Mouse (Mus musculus) midbrain, embryonic 12.5 days (tissue): ENCODE results near the gene Utp20. TPM values are rescaled to one million over a fixed set of nuclear protein-coding genes. Genes with fewer than 3 reads are reported as not detected.
A peak's percentile ranks its signal among the peaks of the same experiment; 100 is the strongest.

ENCODE experiments used
- ATAC-seq: fragments of 200-750 bp; cut with Nextera tagmentation; 2 replicates; pipeline ENCODE4 v1.8.0; 2017; ENCODE audit warnings: low read depth, moderate TSS enrichment, moderate library complexity; ENCODE audit not compliant: low FRiP score
- H3K27ac ChIP-seq: fragments of 300-500 bp; sonication (generic); replicated peaks from 2 replicates; pipeline ENCODE4 v1.5.1; 2016; ENCODE audit warnings: mild to moderate bottlenecking
- H3K27me3 ChIP-seq: fragments of 300-500 bp; sonication (generic); 2 replicates; pipeline ENCODE4 v1.6.1; 2016; ENCODE audit warnings: mild to moderate bottlenecking
- H3K36me3 ChIP-seq: fragments of 300-500 bp; sonication (generic); 2 replicates; pipeline ENCODE4 v1.6.1; 2016
- H3K4me1 ChIP-seq: fragments of 300-500 bp; sonication (generic); 2 replicates; pipeline ENCODE4 v1.6.1; 2016
- H3K4me2 ChIP-seq: fragments of 300-500 bp; sonication (generic); replicated peaks from 2 replicates; pipeline ENCODE4 v1.6.1; 2016; ENCODE audit warnings: mild to moderate bottlenecking, moderate library complexity
- H3K4me3 ChIP-seq: fragments of 300-500 bp; sonication (generic); 2 replicates; pipeline ENCODE4 v1.5.1; 2016; ENCODE audit warnings: mild to moderate bottlenecking
- H3K9ac ChIP-seq: fragments of 300-500 bp; sonication (generic); replicated peaks from 2 replicates; pipeline ENCODE4 v1.6.1; 2016; ENCODE audit warnings: mild to moderate bottlenecking, moderate library complexity
- H3K9me3 ChIP-seq: fragments of 300-500 bp; sonication (generic); 2 replicates; pipeline ENCODE4 v1.6.1; 2016; ENCODE audit warnings: mild to moderate bottlenecking
- WGBS: fragments of 180-500 bp; shearing (Covaris S2); methylation state at CpG from one replicate; pipeline ENCODE4 v1.1.7; 2016; 5-methylcytosine and 5-hydroxymethylcytosine counted together
- polyA plus RNA-seq: library from polyadenylated mRNA; unstranded; fragments of >200 nt; fragmentation: Nextera tagmentation; extraction: Ambion mirVana; gene quantifications from 2 replicates; pipeline ENCODE4 v1.2.1, GENCODE M21; 2016

The Utp20 gene
- polyA plus RNA-seq, 1 experiment from 2014 or later, result 18.7 TPM

DNA sequence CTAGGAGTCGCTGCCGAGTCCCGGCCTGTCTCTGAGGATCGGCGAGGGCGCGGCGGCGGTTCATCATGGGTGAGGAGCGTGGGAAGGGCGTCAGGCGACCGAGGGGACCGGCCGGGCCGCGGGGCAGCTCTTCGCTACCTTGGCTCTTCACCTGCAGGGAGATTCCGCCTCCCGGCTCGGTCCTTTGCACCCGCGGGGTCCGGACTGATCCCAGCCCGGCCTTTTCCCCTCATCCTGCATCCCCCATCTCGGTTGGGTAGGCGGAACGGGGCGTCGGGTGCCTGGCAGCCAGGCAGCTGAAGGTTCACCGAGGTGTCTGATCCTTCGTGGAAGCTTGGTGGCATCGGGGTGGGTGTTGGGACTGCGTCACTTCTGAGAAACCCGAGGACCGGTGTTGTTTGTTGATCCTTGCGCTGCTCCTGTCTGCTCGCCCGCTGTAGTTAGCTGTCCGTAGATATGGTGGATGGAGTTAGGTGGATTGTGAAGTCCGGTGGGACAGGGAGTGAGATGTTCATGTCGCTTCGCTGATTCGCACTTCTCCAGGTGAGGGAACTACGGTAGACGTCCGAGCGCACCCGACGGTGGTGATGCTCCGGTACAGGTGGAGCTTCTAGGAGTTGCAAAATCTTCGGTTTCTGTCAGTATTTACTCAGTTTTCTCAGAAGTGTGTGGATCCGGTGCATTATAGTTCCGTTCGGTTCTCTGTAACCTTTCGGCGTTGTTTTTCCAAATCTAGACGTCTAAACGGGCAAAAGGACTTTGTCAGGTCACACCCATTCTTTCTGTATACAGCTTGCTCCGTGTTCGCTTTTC is 94.9 kb downstream of the Utp20 start:
- H3K27me3 ChIP-seq, result no peaks in the 10 kb centered on the region
- peak overlapping the region; percentile 93 for H3K9ac ChIP-seq
- H3K9me3 ChIP-seq, result no peaks in the 10 kb centered on the region
- peaks cover 11% of the 10 kb centered on the region for H3K4me1 ChIP-seq
- peaks cover 6% of the 10 kb centered on the region; the same call in 1 of the 2 replicates for H3K36me3 ChIP-seq
- 3% methylated on average over 61 of the region's 61 CpGs for WGBS
- H3K27ac ChIP-seq, result peak overlapping the region; percentile 64
- peak overlapping the region; percentile 95 for H3K4me3 ChIP-seq
- peak overlapping the region; percentile 93 for H3K4me2 ChIP-seq
- peak; percentile 64 for ATAC-seq

DNA sequence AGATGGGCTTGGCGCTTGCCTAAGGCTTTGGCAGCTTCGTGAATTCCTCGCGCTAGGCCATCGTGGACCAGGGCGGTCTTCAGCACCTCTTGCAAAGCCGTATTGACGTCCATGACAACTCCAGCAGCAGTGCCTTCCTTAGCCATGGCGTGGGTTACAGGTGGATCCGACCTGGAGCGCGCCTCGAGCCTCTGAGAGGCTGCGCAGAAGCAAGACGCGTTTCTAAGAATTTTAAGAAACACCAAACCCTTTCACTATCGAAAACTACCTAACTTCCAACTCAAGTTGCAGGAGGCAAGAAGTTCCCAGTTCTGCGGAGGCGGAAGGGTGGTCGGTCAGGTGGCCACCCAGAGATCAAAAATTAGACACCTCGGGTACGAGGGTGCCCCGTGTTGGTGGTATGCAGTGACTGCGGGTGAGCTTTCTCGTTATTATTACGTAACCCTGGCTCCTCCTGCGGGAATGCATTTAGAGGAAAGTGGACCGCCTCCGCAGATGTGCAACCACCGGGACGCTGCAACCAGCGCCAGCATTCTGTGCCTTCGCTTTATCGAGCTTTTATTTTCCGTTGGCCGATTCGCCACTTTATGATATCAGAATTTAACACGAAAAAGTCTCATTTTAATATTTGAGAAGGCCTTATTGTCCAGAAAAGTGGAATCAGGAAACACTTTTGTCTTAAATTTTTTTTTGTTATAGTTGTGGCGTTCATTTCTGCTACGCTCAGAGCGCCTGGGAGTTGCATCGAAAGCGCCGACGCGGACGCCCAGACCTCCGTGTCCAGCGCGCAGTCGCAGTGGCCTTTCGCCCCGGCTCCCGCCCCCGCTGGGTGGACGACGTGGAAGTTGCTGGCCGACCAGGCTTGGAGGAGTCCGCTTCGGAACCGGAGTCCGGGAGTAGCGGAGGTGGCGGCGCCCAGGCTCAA is 95.8 kb downstream of the Utp20 start, which contains the start of gene Arl1:
Gene Arl1, plus strand, starts transcription at position 288 of the 925 bp plus-strand sequence.
- no peaks in the 10 kb centered on the region for H3K27me3 ChIP-seq
- under 1% methylated on average over 65 of the region's 65 CpGs for WGBS
- H3K27ac ChIP-seq, result peak within 1 kb of the TSS; percentile 64

DNA sequence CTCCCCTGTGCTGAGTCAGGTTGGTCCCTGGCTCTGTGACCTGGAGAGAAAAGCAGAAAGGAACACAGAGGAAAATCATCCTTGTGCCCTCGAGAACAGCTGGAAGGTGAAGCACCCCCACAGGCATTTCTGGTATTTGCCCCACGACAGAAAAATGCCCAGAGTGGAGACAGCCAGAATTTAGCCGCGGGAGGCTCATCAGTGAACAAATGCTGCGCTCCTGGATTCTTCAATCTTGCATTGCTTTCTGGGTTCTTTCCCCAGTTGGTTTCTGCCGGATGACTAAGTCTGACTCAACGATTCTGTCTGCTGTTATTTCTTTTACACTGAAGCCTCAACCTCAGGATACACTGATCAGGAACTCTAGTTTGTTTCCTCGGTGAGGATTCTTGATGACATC is 98.4 kb downstream of the Utp20 start:
- Histone ChIP-seq H3K9me3 (no peaks in the 10 kb centered on the region), H3K36me3 (no peaks in the 10 kb centered on the region), H3K27ac (no peak overlapping the region), H3K4me1 (peaks cover 11% of the 10 kb centered on the region), H3K9ac (no peak overlapping the region), H3K4me2 (no peak overlapping the region), H3K27me3 (no peaks in the 10 kb centered on the region), H3K4me3 (no peak overlapping the region)
- ATAC-seq, result no peak
- 77% methylated on average over 8 of the region's 8 CpGs for whole genome bisulfite sequencing

More for the DNA sequence above, 95.8 kb downstream of the Utp20 start, which contains the start of gene Arl1:
- H3K4me2 ChIP-seq, result peak within 1 kb of the TSS; percentile 93
- ATAC-seq, result peak; percentile 93
- peak within 1 kb of the TSS; percentile 95 for H3K4me3 ChIP-seq
- peak within 1 kb of the TSS; percentile 93 for H3K9ac ChIP-seq
- H3K4me1 ChIP-seq, result peaks cover 11% of the 10 kb centered on the region
- no peaks in the 10 kb centered on the region for H3K9me3 ChIP-seq
- 0 out of 2 replicates have a peak, but pooled peaks cover under 1% of the 10 kb centered on the region for H3K36me3 ChIP-seq

DNA sequence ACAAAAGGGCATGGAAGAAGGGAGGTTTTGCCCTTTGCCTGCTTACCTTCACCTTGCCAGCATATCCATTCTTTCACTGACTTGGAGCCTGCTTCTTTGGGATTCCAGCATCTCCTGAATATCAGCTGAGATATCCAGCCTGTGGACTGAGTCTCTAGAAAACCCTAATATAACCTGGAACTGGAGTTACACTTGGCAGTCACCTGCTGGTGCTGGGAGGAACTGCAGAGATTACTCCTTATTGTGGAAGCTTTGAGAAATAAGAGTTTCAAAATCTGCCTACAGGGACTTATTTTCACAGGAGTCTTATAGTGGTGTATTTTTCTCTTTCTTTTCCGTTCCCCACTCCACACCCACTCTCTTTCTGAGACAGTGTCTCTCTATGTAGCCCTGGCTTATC is 99.5 kb downstream of the Utp20 start:
- Histone ChIP-seq H3K36me3 (no peaks in the 10 kb centered on the region), H3K9ac (no peak overlapping the region), H3K4me1 (peaks cover 7% of the 10 kb centered on the region), H3K4me2 (no peak overlapping the region), H3K27me3 (no peaks in the 10 kb centered on the region), H3K27ac (no peak overlapping the region), H3K4me3 (no peak overlapping the region), H3K9me3 (no peaks in the 10 kb centered on the region)
- WGBS, result 30% methylated on average over 1 of the region's 1 CpGs
- ATAC-seq, result no peak

DNA sequence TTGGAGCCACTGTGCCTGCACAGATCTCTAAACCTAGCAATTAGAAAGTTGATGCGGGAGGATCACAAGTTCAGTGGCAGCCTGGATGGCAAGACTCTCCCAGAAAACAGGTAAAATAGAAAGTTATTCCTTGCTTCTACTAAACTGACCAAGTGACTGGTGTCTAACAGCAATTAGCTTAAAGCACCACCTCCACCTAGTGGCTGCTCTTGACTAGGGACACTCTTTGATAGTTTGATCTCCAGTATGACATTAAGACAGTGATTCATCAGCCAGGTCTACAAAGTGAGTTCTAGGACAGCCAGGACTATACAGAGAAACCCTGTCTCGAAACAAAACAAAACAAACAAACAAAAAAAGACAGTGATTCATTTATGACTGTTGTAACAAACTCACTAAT is 101.3 kb downstream of the Utp20 start:
- Histone ChIP-seq H3K4me3 (no peak overlapping the region), H3K9ac (no peak overlapping the region), H3K4me2 (no peak overlapping the region), H3K36me3 (no peaks in the 10 kb centered on the region), H3K4me1 (peaks cover 2% of the 10 kb centered on the region), H3K27ac (no peak overlapping the region), H3K9me3 (no peaks in the 10 kb centered on the region), H3K27me3 (no peaks in the 10 kb centered on the region)
- no peak for ATAC-seq
- WGBS, result 54% methylated on average over 2 of the region's 2 CpGs

DNA sequence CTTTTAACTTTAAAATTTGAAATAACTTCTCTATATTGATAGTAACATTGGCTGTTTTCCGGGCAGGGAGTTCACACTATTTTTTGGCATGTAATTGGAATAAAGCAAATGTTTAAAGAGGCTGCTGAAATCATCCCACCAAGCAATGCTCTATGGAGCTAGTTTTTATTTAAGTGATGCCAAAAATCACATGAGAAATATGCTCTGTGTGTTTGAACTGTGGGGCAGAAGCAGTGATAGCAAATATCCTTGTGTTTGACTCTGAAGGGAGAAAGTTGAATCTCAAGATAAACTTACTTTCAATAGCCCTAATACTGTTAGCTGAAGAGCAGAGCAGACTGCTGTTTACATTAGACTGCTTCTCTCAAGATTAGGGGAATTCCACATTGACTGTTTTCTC is 107.0 kb downstream of the Utp20 start:
- no peak overlapping the region for H3K27ac ChIP-seq
- WGBS, result 85% methylated on average over 1 of the region's 1 CpGs
- H3K9ac ChIP-seq, result no peak overlapping the region
- no peak overlapping the region for H3K4me3 ChIP-seq
- ATAC-seq, result no peak
- no peaks in the 10 kb centered on the region for H3K36me3 ChIP-seq
- H3K27me3 ChIP-seq, result no peaks in the 10 kb centered on the region
- H3K9me3 ChIP-seq, result no peaks in the 10 kb centered on the region
- H3K4me2 ChIP-seq, result no peak overlapping the region
- no peaks in the 10 kb centered on the region for H3K4me1 ChIP-seq

DNA sequence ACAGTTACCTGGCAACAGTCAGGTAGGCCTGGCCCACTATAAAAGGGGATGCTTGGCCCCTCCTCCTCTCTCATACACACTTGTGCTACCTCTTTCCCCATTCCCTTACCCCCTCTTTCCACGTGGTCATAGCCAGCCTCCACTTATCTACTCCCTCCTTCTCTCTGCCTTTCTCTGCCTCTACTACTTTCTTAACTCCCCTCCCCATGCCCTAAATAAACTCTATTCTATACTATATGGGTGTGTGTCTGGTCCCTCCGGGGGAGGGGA is 108.9 kb downstream of the Utp20 start:
- ATAC-seq, result no peak
- no peak overlapping the region for H3K27ac ChIP-seq
- no peaks in the 10 kb centered on the region for H3K27me3 ChIP-seq
- H3K9me3 ChIP-seq, result no peaks in the 10 kb centered on the region
- H3K9ac ChIP-seq, result no peak overlapping the region
- no peak overlapping the region for H3K4me2 ChIP-seq
- no peaks in the 10 kb centered on the region for H3K4me1 ChIP-seq
- H3K36me3 ChIP-seq, result no peaks in the 10 kb centered on the region
- 50% methylated on average over 2 of the region's 2 CpGs for WGBS
- H3K4me3 ChIP-seq, result no peak overlapping the region

DNA sequence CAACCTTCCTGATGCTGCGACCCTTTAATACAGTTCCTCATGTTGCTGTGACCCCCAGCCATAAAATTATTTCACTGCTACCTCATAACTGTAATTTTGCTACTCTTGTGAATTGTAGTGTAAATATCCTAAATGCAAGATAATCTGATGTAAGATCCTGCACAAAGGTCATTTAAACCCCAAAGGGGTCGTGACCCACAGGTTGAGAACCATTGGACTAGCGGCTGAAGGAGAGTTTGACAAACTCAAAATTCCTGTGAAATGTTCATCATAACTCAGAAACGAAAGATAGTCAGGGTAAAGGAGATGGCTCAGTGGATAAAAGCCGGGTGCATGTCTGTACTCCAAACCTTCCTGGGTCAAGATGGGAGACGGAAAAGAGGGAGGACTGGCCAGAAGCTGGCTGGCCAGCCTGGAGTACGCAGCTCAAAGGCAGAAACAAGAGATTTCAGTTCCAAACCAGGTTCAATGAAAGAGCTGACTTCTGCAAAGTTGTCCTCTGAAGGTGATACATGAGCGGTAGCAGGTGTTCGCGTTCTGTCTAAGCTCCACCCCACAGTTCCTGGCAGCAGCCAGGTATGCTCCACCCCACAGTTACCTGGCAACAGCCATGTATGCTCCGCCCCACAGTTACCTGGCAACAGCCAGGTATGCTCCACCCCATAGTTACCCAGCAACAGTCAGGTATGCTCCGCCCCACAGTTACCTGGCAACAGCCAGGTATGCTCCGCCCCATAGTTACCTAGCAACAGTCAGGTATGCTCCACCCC is 109.4 kb downstream of the Utp20 start:
- H3K27ac ChIP-seq, result no peak overlapping the region
- no peak overlapping the region for H3K4me2 ChIP-seq
- H3K9ac ChIP-seq, result no peak overlapping the region
- no peaks in the 10 kb centered on the region for H3K4me1 ChIP-seq
- 58% methylated on average over 13 of the region's 13 CpGs for WGBS
- no peaks in the 10 kb centered on the region for H3K36me3 ChIP-seq
- H3K9me3 ChIP-seq, result no peaks in the 10 kb centered on the region
- ATAC-seq, result no peak
- no peaks in the 10 kb centered on the region for H3K27me3 ChIP-seq
- no peak overlapping the region for H3K4me3 ChIP-seq

DNA sequence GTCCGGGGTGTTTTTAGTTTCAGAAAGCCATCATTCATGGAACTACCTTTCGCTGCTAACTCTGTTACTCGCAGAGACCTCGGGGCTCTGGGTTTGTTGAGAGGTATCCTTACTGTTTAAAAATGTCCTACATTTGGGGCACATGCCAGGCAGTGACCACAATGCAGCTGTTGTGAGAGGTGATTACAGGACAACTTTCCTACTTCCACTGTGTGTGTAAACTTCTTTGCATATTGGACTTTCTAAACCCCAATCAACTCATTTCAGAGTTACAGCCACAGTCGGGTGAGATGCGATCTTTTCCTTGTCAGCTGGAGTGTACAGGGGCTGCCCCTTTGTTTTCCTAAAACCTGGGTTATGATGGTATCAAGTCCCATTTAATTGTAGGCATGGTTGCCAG is 111.0 kb downstream of the Utp20 start:
- H3K4me3 ChIP-seq, result no peak overlapping the region
- ATAC-seq, result no peak
- no peak overlapping the region for H3K9ac ChIP-seq
- no peaks in the 10 kb centered on the region for H3K36me3 ChIP-seq
- H3K27me3 ChIP-seq, result no peaks in the 10 kb centered on the region
- H3K9me3 ChIP-seq, result no peaks in the 10 kb centered on the region
- H3K27ac ChIP-seq, result no peak overlapping the region
- no peak overlapping the region for H3K4me2 ChIP-seq
- no peaks in the 10 kb centered on the region for H3K4me1 ChIP-seq
- 81% methylated on average over 6 of the region's 6 CpGs for WGBS

DNA sequence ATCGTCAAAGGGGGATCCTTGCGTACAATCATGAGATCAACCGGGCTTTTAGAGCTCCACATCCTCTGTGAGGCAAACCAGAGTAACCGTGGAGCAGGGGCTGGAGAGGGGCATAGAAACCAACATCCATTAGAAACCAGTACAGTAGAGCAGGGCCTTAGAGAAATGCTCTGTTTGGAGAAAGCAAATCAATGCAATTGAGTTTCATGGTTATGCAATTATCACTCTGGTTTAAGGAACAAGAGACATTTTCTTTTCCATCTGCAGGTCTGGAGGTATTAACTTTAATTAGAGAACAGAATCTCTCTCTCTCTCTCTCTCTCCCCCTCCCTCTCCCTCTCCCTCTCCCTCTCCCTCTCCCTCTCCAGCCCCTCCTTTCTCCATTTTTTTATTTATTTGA is 111.9 kb downstream of the Utp20 start:
- no peak overlapping the region for H3K9ac ChIP-seq
- H3K4me2 ChIP-seq, result no peak overlapping the region
- H3K4me3 ChIP-seq, result no peak overlapping the region
- H3K27me3 ChIP-seq, result no peaks in the 10 kb centered on the region
- H3K4me1 ChIP-seq, result no peaks in the 10 kb centered on the region
- H3K27ac ChIP-seq, result no peak overlapping the region
- H3K36me3 ChIP-seq, result no peaks in the 10 kb centered on the region
- WGBS, result 83% methylated on average over 4 of the region's 4 CpGs
- ATAC-seq, result no peak
- no peaks in the 10 kb centered on the region for H3K9me3 ChIP-seq

DNA sequence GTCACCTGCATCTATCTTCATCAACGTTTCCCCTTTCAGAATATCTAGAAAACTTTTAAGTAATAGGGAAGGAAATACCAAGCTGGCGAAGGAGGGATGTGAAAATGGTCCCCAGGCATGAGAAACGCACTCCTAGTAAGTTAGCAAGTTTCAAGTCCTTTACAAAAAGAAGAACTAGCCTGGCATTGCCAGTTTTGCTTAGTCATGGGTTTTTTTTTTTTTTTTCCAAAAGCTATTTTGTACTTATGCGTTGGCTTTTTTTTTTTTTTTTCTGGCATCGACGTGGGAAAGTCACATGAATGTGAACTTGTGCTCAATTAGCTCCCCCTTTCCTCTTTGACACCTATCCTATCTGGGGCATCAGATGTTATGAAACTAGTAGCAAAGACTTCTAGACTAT is 114.2 kb downstream of the Utp20 start:
- Histone ChIP-seq H3K27me3 (no peaks in the 10 kb centered on the region), H3K9ac (no peak overlapping the region), H3K4me1 (no peaks in the 10 kb centered on the region), H3K4me2 (no peak overlapping the region), H3K4me3 (no peak overlapping the region), H3K9me3 (no peaks in the 10 kb centered on the region), H3K36me3 (no peaks in the 10 kb centered on the region), H3K27ac (no peak overlapping the region)
- ATAC-seq, result no peak
- 84% methylated on average over 6 of the region's 6 CpGs for WGBS
